Mouse (Mus musculus): ENCODE measurements at regions not wholly inside any gene's neighbourhood (a gene's known extent, or its start where the extent isn't known, plus 50 kb on each side); places are given as distances from the start of the nearest gene placed in this dataset.

DNA sequence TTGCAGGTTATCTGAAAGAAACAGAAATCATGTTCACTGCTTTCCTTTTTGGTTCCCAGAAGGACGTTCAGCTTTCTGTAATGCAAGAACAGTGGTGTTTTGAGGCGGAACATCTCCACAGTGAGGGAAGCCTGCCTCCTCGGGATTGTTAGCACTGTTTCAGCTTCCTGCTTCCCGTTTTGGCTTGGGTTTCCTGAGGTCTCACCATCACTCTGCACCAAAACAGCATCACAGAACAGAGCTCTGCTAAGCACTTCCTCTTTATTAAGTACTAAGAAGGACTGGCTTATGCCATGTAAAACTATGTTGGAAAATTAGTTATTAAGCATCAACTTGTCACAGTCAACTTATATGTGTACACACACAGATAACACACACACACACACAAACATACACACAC is 857.9 kb downstream of the Slc4a3 start:
- Histone ChIP-seq H3K4me1 (peaks cover 19% of the 10 kb centered on the region), H3K4me3 (replicated peaks) (no peak overlapping the region), H3K36me3 (replicated peaks; ENCODE audit: low read length) (no peaks in the 10 kb centered on the region), H3K9me3 (no peaks in the 10 kb centered on the region), H3K27me3 (replicated peaks) (no peaks in the 10 kb centered on the region)
- no peak for TF ChIP-seq FLI1 (IDR thresholded peaks at IDR 0.05; ENCODE audit: low read length)
- TF ChIP-seq GATA1 (IDR thresholded peaks at IDR 0.05; ENCODE audit: borderline replicate concordance, low read length) = no peak

DNA sequence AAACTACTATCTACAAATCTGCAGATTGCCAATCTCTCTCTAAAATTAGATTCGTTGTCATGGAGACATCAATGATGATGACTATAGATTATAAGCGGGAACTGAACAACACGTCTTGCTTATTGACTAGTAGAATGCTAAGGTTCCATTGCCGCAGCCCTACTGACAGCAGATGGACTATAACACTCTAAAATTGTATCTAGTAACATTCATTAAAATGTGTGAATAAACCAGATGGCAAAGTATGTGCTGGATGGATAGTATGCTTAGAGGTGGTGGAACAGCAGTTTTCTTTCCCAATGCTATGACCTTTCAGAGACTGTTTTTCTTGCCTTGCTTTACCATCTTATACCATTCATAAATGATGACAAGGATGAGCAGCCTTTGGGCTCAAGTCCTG is 864.7 kb downstream of the Slc4a3 start:
- TF ChIP-seq FLI1 (IDR thresholded peaks at IDR 0.05; ENCODE audit: low read length) (no peak), GATA1 (IDR thresholded peaks at IDR 0.05; ENCODE audit: borderline replicate concordance, low read length) (no peak)
- peaks cover 7% of the 10 kb centered on the region; the same call in 1 of the 2 replicates for H3K4me1 ChIP-seq
- no peak overlapping the region for H3K4me3 ChIP-seq (replicated peaks)
- H3K9me3 ChIP-seq = no peaks in the 10 kb centered on the region
- H3K27me3 ChIP-seq (replicated peaks) = no peaks in the 10 kb centered on the region
- H3K36me3 ChIP-seq (replicated peaks; ENCODE audit: low read length) = no peaks in the 10 kb centered on the region

DNA sequence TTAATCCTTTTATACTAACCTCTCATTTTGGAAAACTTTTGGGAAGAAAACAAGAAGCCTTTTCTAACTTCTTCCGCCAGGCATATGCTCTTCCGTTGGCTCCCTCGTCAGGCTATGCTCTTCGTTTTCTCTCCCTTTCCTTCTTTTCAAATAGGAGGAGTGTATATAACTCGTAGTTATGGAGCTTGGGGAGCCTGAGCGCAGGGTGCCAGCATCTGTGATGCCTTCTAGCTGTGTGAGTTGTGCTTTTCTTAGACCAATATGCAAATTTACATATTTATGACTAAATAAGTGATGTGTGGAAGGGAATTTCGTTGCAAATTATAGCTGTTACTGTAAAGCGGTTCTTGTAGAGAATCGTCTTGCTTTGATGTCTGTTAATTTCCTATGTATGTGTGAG is 874.5 kb downstream of the Slc4a3 start:
- no peak for TF ChIP-seq GATA1 (IDR thresholded peaks at IDR 0.05; ENCODE audit: borderline replicate concordance, low read length)
- no peak for TF ChIP-seq FLI1 (IDR thresholded peaks at IDR 0.05; ENCODE audit: low read length)
- H3K4me1 ChIP-seq = no peaks in the 10 kb centered on the region
- H3K4me3 ChIP-seq (replicated peaks) = no peak overlapping the region
- no peaks in the 10 kb centered on the region for H3K27me3 ChIP-seq (replicated peaks)
- no peaks in the 10 kb centered on the region for H3K36me3 ChIP-seq (replicated peaks; ENCODE audit: low read length)
- H3K9me3 ChIP-seq = no peaks in the 10 kb centered on the region

- TF ChIP-seq FLI1 (IDR thresholded peaks at IDR 0.05; ENCODE audit: low read length) (no peak), GATA1 (IDR thresholded peaks at IDR 0.05; ENCODE audit: borderline replicate concordance, low read length) (no peak)
Measured at GRCm38 (mm10) chr1:76427439-76427838, 881.4 kb downstream of the Slc4a3 start.

DNA sequence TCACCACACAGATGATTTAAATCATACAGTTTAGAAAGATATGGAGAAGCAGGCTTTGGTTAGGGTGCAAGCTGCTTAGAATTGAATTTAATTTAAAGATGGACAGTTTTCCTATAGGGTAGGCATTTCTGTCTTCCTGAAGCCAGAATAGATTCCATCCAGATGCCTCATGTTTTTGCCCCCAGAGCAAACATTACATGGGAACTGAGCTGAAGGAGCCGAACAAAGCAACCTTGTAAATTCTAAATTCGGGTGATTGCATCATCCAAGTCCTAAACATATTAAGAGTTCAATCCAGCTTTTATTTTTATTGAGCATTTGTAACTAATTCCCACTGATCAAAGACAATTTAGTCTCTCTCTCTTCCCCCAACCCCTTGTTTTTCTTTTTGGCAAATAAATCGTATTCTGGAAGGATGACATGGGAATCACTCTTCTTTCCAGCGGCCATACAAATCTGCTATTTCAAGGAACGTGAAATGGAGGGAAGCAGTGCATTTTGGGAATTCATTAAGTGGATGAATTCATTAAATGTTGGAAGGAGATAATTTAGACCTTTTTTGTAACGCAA is 884.1 kb downstream of the Slc4a3 start:
- H3K36me3 ChIP-seq (replicated peaks; ENCODE audit: low read length) = no peaks in the 10 kb centered on the region
- TF ChIP-seq FLI1 (IDR thresholded peaks at IDR 0.05; ENCODE audit: low read length) (no peak), GATA1 (IDR thresholded peaks at IDR 0.05; ENCODE audit: borderline replicate concordance, low read length) (no peak)
- H3K4me3 ChIP-seq (replicated peaks) = no peak overlapping the region
- no peaks in the 10 kb centered on the region for H3K4me1 ChIP-seq
- H3K9me3 ChIP-seq = no peaks in the 10 kb centered on the region
- no peaks in the 10 kb centered on the region for H3K27me3 ChIP-seq (replicated peaks)

More at GRCm38 (mm10) chr1:76427439-76427838, 881.4 kb downstream of the Slc4a3 start:
- Histone ChIP-seq H3K9me3 (no peaks in the 10 kb centered on the region), H3K4me3 (replicated peaks) (no peak overlapping the region), H3K36me3 (replicated peaks; ENCODE audit: low read length) (no peaks in the 10 kb centered on the region), H3K4me1 (no peaks in the 10 kb centered on the region), H3K27me3 (replicated peaks) (no peaks in the 10 kb centered on the region)

- H3K36me3 ChIP-seq (replicated peaks; ENCODE audit: low read length) = no peaks in the 10 kb centered on the region
- H3K4me1 ChIP-seq = no peaks in the 10 kb centered on the region
- H3K27me3 ChIP-seq (replicated peaks) = no peaks in the 10 kb centered on the region
- no peak for TF ChIP-seq GATA1 (IDR thresholded peaks at IDR 0.05; ENCODE audit: borderline replicate concordance, low read length)
- TF ChIP-seq FLI1 (IDR thresholded peaks at IDR 0.05; ENCODE audit: low read length) = no peak
- H3K4me3 ChIP-seq (replicated peaks) = no peak overlapping the region
- no peaks in the 10 kb centered on the region for H3K9me3 ChIP-seq
Measured at GRCm38 (mm10) chr1:76433481-76433941, 887.4 kb downstream of the Slc4a3 start.

GRCm38 (mm10) chr1:76450539-76451214 is 904.6 kb downstream of the Slc4a3 start:
- TF ChIP-seq GATA1 (IDR thresholded peaks at IDR 0.05; ENCODE audit: borderline replicate concordance, low read length) = no peak
- TF ChIP-seq FLI1 (IDR thresholded peaks at IDR 0.05; ENCODE audit: low read length) = no peak
- Histone ChIP-seq H3K4me1 (no peaks in the 10 kb centered on the region), H3K4me3 (replicated peaks) (no peak overlapping the region), H3K27me3 (replicated peaks) (no peaks in the 10 kb centered on the region), H3K9me3 (no peaks in the 10 kb centered on the region), H3K36me3 (replicated peaks; ENCODE audit: low read length) (no peaks in the 10 kb centered on the region)

GRCm38 (mm10) chr1:76453160-76453710 is 907.2 kb downstream of the Slc4a3 start:
- Histone ChIP-seq H3K36me3 (replicated peaks; ENCODE audit: low read length) (no peaks in the 10 kb centered on the region), H3K4me1 (no peaks in the 10 kb centered on the region), H3K9me3 (peaks cover 2% of the 10 kb centered on the region; the same call in 1 of the 2 replicates), H3K27me3 (replicated peaks) (no peaks in the 10 kb centered on the region), H3K4me3 (replicated peaks) (no peak overlapping the region)
- no peak for TF ChIP-seq FLI1 (IDR thresholded peaks at IDR 0.05; ENCODE audit: low read length)
- no peak for TF ChIP-seq GATA1 (IDR thresholded peaks at IDR 0.05; ENCODE audit: borderline replicate concordance, low read length)

DNA sequence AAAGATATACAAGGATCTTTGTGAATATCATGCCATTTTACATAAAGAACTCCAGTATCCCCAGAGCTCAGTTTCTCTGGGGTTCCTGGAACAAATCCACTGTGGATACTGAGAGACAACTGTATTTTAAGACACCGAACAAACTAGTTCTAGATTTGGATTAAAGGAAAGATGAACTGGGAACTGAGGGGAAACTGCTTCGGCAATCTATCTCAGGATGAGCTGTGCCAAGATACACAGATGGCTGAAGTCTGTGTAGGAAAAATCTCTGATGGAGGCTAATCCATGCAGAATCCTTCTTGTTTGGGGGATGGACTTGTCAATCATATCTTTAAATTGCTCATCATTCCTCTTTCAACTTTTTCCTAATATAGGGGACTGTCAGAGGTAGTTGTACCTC is 920.5 kb downstream of the Slc4a3 start:
- TF ChIP-seq FLI1 (IDR thresholded peaks at IDR 0.05; ENCODE audit: low read length) (no peak), GATA1 (IDR thresholded peaks at IDR 0.05; ENCODE audit: borderline replicate concordance, low read length) (no peak)
- Histone ChIP-seq H3K27me3 (replicated peaks) (no peaks in the 10 kb centered on the region), H3K4me1 (no peaks in the 10 kb centered on the region), H3K4me3 (replicated peaks) (no peak overlapping the region), H3K36me3 (replicated peaks; ENCODE audit: low read length) (no peaks in the 10 kb centered on the region), H3K9me3 (no peaks in the 10 kb centered on the region)

- H3K9me3 ChIP-seq = 0 out of 2 replicates have a peak, but pooled peaks cover 5% of the 10 kb centered on the region
- TF ChIP-seq FLI1 (IDR thresholded peaks at IDR 0.05; ENCODE audit: low read length) (no peak), GATA1 (IDR thresholded peaks at IDR 0.05; ENCODE audit: borderline replicate concordance, low read length) (no peak)
Measured at GRCm38 (mm10) chr1:76484193-76484592, 938.1 kb downstream of the Slc4a3 start.

More at GRCm38 (mm10) chr1:76484193-76484592, 938.1 kb downstream of the Slc4a3 start:
- no peaks in the 10 kb centered on the region for H3K36me3 ChIP-seq (replicated peaks; ENCODE audit: low read length)
- H3K4me1 ChIP-seq = no peaks in the 10 kb centered on the region
- no peak overlapping the region for H3K4me3 ChIP-seq (replicated peaks)
- no peaks in the 10 kb centered on the region for H3K27me3 ChIP-seq (replicated peaks)
